Mouse (Mus musculus): ENCODE data around the gene 1700028P14Rik.

- no peak for TF ChIP-seq CTCF (IDR thresholded peaks at IDR 0.05; ENCODE audit: low read depth)
- no peak for TF ChIP-seq EP300 (optimal IDR thresholded peaks at IDR 0.05)
Observed at GRCm38 (mm10) chr19:23562061-23562460, 90.6 kb downstream of the 1700028P14Rik start.

Measured in stomach, postnatal 0 days (tissue).